Mouse (Mus musculus) CD4-positive, CD25-positive, alpha-beta regulatory T cell, adult 4 months (primary cell): Measurements from ENCODE around the gene Shmt1. TPM values are rescaled to one million over a fixed set of nuclear protein-coding genes. Genes with fewer than 3 reads are reported as not detected.
"Not testable (repeated sequence)": the region's sequence is repeated elsewhere in the genome, so short reads cannot be mapped to it uniquely, and the experiment has no call there.

Experiments
- ATAC-seq: one replicate; pipeline ENCODE4 v1.8.0; 2017
- polyA plus RNA-seq, 2 experiments: library from polyadenylated mRNA; unstranded; fragments of 100-300 nt; shearing (Covaris generic); gene quantifications; one replicate each; pipeline ENCODE4 v1.2.1; 2017

Shmt1 gene
- polyA plus RNA-seq, result 10 to 100 TPM; 18.6 to 33.7 TPM

GRCm38 (mm10) chr11:60811618-60812017 is at the start of gene Shmt1:
TSS of gene Shmt1 (minus strand) at chr11:60811718.
- not testable (repeated sequence) for ATAC-seq

- no peak for ATAC-seq
Observed at GRCm38 (mm10) chr11:60856587-60856986, 45.1 kb upstream of the Shmt1 start.

GRCm38 (mm10) chr11:60845415-60845814 is 33.9 kb upstream of the Shmt1 start:
- ATAC-seq, result no peak

- ATAC-seq, result no peak
Observed at GRCm38 (mm10) chr11:60843412-60843811, 31.9 kb upstream of the Shmt1 start.

- no peak for ATAC-seq
Observed at GRCm38 (mm10) chr11:60841467-60842200, 30.1 kb upstream of the Shmt1 start.

- ATAC-seq, result no peak
Observed at GRCm38 (mm10) chr11:60837644-60838406, 26.3 kb upstream of the Shmt1 start.

GRCm38 (mm10) chr11:60836897-60837296 is 25.4 kb upstream of the Shmt1 start:
- no peak for ATAC-seq

- peak; percentile 96 for ATAC-seq
Observed at GRCm38 (mm10) chr11:60830433-60831052, 19.0 kb upstream of the Shmt1 start, which contains the start of gene Dhrs7b. TSS of gene Dhrs7b (plus strand) at chr11:60830631.

- no peak for ATAC-seq
Observed at GRCm38 (mm10) chr11:60828903-60829302, 17.4 kb upstream of the Shmt1 start.

- ATAC-seq, result no peak
Observed at GRCm38 (mm10) chr11:60827241-60827945, 15.9 kb upstream of the Shmt1 start.

GRCm38 (mm10) chr11:60826700-60827099 is 15.2 kb upstream of the Shmt1 start:
- ATAC-seq, result no peak

GRCm38 (mm10) chr11:60825191-60825590 is 13.7 kb upstream of the Shmt1 start:
- ATAC-seq, result no peak

GRCm38 (mm10) chr11:60823771-60824170 is 12.3 kb upstream of the Shmt1 start:
- no peak for ATAC-seq

GRCm38 (mm10) chr11:60816398-60816797 is 4.9 kb upstream of the Shmt1 start:
- ATAC-seq, result no peak

GRCm38 (mm10) chr11:60811054-60811460 is 461 bp downstream of the Shmt1 start:
- ATAC-seq, result peak; percentile 100

- no peak for ATAC-seq
Observed at GRCm38 (mm10) chr11:60810046-60810965, 1.2 kb downstream of the Shmt1 start.

GRCm38 (mm10) chr11:60809546-60809945 is 2.0 kb downstream of the Shmt1 start:
- ATAC-seq, result no peak

- ATAC-seq, result no peak
Observed at GRCm38 (mm10) chr11:60808286-60809070, 3.0 kb downstream of the Shmt1 start.

- no peak for ATAC-seq
Observed at GRCm38 (mm10) chr11:60800892-60801291, 10.6 kb downstream of the Shmt1 start.

GRCm38 (mm10) chr11:60799977-60800376 is 11.5 kb downstream of the Shmt1 start:
- ATAC-seq, result no peak

- ATAC-seq, result no peak
Observed at GRCm38 (mm10) chr11:60796342-60796741, 15.2 kb downstream of the Shmt1 start.
